Mouse (Mus musculus) E14TG2a.4 (cell line): ENCODE measurements around the gene Olfr535.

Experiments
- H3K27me3 ChIP-seq: 2 replicates; pipeline ENCODE4 v1.6.1; 2014; ENCODE audit warnings: low read length, control low read depth; ENCODE audit not compliant: insufficient read depth
- H3K36me3 ChIP-seq: 2 replicates; pipeline ENCODE4 v1.6.1; 2014; ENCODE audit warnings: low read length, control low read depth; ENCODE audit not compliant: insufficient read depth
- H3K4me1 ChIP-seq: replicated peaks from 2 replicates; pipeline ENCODE4 v1.6.1; 2014; ENCODE audit warnings: low read depth, low read length, control low read depth
- H3K4me3 ChIP-seq: replicated peaks from 2 replicates; pipeline ENCODE4 v1.5.1; 2014; ENCODE audit warnings: mild to moderate bottlenecking, low read length
- H3K9me3 ChIP-seq: 2 replicates; pipeline ENCODE4 v1.6.1; 2014; ENCODE audit warnings: low read length, control low read depth
- CTCF ChIP-seq: conservative IDR thresholded peaks from 2 replicates; pipeline ENCODE4 v1.5.1; 2014; ENCODE audit warnings: low read length
- NANOG ChIP-seq: IDR thresholded peaks from 2 replicates; pipeline ENCODE4 v1.6.1; 2014; ENCODE audit warnings: borderline replicate concordance, low read length, mixed read lengths
- POU5F1 ChIP-seq: IDR thresholded peaks from 2 replicates; pipeline ENCODE4 v1.6.1; 2014; ENCODE audit warnings: low read length, borderline replicate concordance

Gene Olfr535

DNA sequence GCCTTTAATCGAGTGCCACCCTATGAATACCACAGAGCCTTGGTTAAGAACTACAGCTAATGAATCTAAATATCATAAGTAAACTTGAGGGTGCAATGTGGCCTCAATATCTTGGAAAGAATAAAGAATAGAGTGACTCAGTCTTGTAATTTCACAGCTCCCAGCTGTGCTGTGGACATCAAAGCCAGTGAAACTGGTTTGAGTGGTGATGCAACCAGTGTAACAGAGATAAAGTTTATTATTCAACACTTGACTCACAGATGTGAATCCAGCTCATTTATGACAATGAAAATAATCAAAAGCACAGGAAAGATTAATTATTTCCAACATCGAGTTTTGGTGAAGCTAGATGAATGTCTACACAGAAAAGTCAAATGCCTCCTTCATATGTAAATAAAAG is 55.7 kb downstream of the Olfr535 start:
- no peak for TF ChIP-seq NANOG
- TF ChIP-seq CTCF: no peak
- no peak for TF ChIP-seq POU5F1
- no peaks in the 10 kb centered on the region for H3K9me3 ChIP-seq
- H3K36me3 ChIP-seq: no peaks in the 10 kb centered on the region
- H3K4me3 ChIP-seq: no peak overlapping the region
- no peaks in the 10 kb centered on the region for H3K4me1 ChIP-seq
- no peaks in the 10 kb centered on the region for H3K27me3 ChIP-seq
